Mouse (Mus musculus): ENCODE measurements around the gene Bcl2l1. TPM values are rescaled to one million over a fixed set of nuclear protein-coding genes. Genes with fewer than 3 reads are reported as not detected.

Bcl2l1 gene
- polyA plus RNA-seq, 1 experiment from 2014 or later, result 209 TPM

DNA sequence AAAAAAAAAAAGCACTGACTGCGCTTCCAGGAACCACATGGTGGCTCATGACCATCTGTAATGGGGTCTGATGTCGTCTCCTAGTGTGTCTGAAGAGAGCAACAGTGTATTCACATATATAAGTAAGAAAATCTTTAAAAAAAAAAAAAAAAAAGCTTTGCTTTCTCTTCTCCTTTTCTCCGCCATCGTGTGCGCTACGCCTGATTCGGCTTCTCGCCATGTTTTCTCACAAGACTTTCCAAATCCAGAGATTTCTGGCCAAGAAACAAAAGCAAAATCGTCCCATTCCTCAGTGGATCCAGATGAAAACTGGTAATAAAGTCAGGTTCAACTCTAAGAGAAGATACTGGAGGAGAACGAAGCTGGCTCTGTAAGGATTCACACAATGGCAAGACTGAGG, 29.2 kb downstream of the Bcl2l1 start:
- H3K27ac ChIP-seq (replicated peaks), result 0 out of 2 replicates have a peak overlapping the region, but pooled peaks have one; percentile 59
- WGBS (ENCODE audit: insufficient replicate concordance), result 87% methylated on average over 10 of the region's 10 CpGs

GRCm38 (mm10) chr2:152800762-152801113, 30.8 kb downstream of the Bcl2l1 start:
- Histone ChIP-seq H3K4me1 (replicated peaks) (peaks cover 81% of the 10 kb centered on the region), H3K27ac (replicated peaks) (no peak overlapping the region), H3K4me3 (replicated peaks) (no peak overlapping the region), H3K4me2 (no peak overlapping the region), H3K9me3 (replicated peaks) (no peaks in the 10 kb centered on the region), H3K27me3 (no peaks in the 10 kb centered on the region), H3K36me3 (replicated peaks) (peaks cover 46% of the 10 kb centered on the region), H3K9ac (no peak overlapping the region)
- no peak for ATAC-seq (ENCODE audit: insufficient read depth)

More for the DNA sequence above, 29.2 kb downstream of the Bcl2l1 start:
- H3K9me3 ChIP-seq (replicated peaks), result no peaks in the 10 kb centered on the region
- H3K4me1 ChIP-seq (replicated peaks), result peaks cover 82% of the 10 kb centered on the region
- ATAC-seq (ENCODE audit: insufficient read depth), result no peak
- H3K4me3 ChIP-seq (replicated peaks), result no peak overlapping the region
- no peak overlapping the region for H3K9ac ChIP-seq
- peaks cover 47% of the 10 kb centered on the region for H3K36me3 ChIP-seq (replicated peaks)
- H3K27me3 ChIP-seq, result no peaks in the 10 kb centered on the region
- H3K4me2 ChIP-seq, result no peak overlapping the region

DNA sequence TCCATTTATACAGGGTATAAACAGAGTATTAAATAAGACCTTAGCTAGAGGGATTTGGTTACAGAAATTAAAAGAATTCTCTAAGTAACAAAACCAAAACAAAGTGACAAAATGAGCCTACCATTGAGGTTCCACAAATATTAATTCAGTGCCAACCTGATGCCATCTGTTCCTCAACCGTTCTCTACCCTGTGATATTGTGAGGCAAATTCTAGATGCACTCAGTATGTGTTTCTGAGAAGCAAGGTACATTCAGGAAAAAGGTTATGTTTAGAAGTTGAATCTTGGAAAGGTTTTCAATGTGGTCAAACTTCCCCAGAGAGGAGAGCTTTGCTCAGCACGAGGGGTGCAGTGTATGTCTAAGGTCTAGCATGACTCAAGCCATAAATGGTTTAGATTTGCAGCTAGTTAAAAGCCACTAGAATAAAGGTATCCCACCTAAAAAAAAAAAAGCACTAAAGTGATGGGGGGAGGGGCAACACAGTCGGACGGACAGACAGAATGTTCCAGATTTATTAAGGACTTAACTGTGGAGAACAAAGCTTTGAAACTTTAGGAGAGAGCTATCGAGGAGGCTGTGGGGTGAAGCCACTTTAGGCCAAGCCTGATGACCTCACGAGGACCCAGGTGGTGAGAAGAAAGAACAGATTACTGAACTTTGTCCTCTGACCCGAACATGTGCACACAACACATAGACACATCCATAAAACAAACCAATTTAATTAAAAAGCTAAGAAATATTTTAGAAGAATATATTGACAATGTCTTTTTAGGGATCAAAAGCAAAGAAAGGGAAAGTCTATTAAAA, 31.4 kb downstream of the Bcl2l1 start:
- H3K4me1 ChIP-seq (replicated peaks), result peaks cover 81% of the 10 kb centered on the region

GRCm38 (mm10) chr2:152797589-152797988, 33.9 kb downstream of the Bcl2l1 start:
- no peak overlapping the region for H3K4me2 ChIP-seq
- H3K27ac ChIP-seq (replicated peaks), result peak overlapping the region; percentile 45; the same call in 1 of the 2 replicates
- H3K4me3 ChIP-seq (replicated peaks), result no peak overlapping the region
- H3K27me3 ChIP-seq, result no peaks in the 10 kb centered on the region
- peaks cover 44% of the 10 kb centered on the region for H3K36me3 ChIP-seq (replicated peaks)
- H3K9me3 ChIP-seq (replicated peaks), result no peaks in the 10 kb centered on the region
- no peak for ATAC-seq (ENCODE audit: insufficient read depth)
- peak overlapping the region; percentile 22; the same call in 1 of the 2 replicates for H3K9ac ChIP-seq
- H3K4me1 ChIP-seq (replicated peaks), result peaks cover 81% of the 10 kb centered on the region
- WGBS (ENCODE audit: insufficient replicate concordance), result 78% methylated on average over 1 of the region's 1 CpGs

More for the DNA sequence above, 31.4 kb downstream of the Bcl2l1 start:
- H3K27ac ChIP-seq (replicated peaks), result no peak overlapping the region
- ATAC-seq (ENCODE audit: insufficient read depth), result no peak
- peaks cover 50% of the 10 kb centered on the region for H3K36me3 ChIP-seq (replicated peaks)
- H3K4me2 ChIP-seq, result no peak overlapping the region
- no peak overlapping the region for H3K4me3 ChIP-seq (replicated peaks)
- 67% methylated on average over 7 of the region's 7 CpGs for WGBS (ENCODE audit: insufficient replicate concordance)
- H3K9me3 ChIP-seq (replicated peaks), result no peaks in the 10 kb centered on the region
- H3K27me3 ChIP-seq, result no peaks in the 10 kb centered on the region
- H3K9ac ChIP-seq, result no peak overlapping the region

DNA sequence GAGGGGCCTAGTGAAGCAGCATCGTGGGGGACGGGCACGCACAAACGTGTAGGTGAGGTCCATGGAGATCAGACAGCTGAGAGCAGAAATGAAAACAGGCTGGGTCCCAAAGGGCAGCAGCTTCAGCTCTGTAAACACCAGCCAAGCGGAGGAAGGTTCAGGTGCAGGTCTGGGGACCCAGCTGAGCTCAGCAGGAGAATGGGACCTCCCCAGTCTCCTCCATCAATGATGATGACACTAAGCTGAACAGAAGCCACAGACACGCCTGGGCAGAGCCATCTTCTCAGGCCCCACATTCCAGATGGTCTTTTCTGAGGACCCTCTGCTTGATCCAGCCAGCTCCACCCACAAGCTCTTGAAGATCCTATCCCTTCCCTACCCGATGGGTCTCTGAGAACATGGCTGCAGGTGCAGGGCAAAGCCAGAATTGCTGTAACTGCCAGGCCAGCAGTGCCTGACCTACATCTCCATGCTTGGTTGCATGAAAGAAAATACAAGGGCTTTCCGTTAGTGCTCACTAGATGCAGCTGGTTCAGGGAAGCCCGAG, 37.2 kb downstream of the Bcl2l1 start:
- Histone ChIP-seq H3K9me3 (replicated peaks) (no peaks in the 10 kb centered on the region), H3K4me1 (replicated peaks) (peaks cover 86% of the 10 kb centered on the region), H3K4me2 (0 out of 2 replicates have a peak overlapping the region, but pooled peaks have one; percentile 8), H3K4me3 (replicated peaks) (no peak overlapping the region), H3K9ac (0 out of 2 replicates have a peak overlapping the region, but pooled peaks have one; percentile 2), H3K36me3 (replicated peaks) (peaks cover 42% of the 10 kb centered on the region), H3K27me3 (no peaks in the 10 kb centered on the region), H3K27ac (replicated peaks) (peak overlapping the region; percentile 99)
- no peak for ATAC-seq (ENCODE audit: insufficient read depth)
- 71% methylated on average over 9 of the region's 9 CpGs for WGBS (ENCODE audit: insufficient replicate concordance)

DNA sequence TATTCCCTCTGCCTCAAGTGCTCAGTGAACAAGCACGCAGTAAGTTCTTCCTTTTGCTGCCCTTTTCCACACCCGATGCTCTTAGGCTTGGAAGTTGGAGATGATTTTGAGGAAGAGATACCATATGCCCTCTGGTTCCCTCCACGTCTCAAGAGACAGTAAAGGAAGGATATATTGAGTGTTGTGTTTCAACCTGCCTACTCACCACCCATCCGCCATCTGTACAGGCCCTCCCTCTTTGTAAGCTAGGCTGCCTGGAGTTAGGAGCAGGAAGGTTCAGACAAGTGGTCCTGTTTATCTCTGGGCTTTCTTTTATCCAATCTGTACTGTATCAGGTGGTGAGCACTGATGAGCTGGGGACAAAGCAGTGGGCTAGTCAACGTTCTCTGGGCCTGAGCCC, 38.1 kb downstream of the Bcl2l1 start:
- ATAC-seq (ENCODE audit: insufficient read depth), result no peak
- Histone ChIP-seq H3K4me3 (replicated peaks) (no peak overlapping the region), H3K27ac (replicated peaks) (peak overlapping the region; percentile 99), H3K9me3 (replicated peaks) (no peaks in the 10 kb centered on the region), H3K36me3 (replicated peaks) (peaks cover 37% of the 10 kb centered on the region), H3K4me2 (no peak overlapping the region), H3K9ac (no peak overlapping the region), H3K4me1 (replicated peaks) (peaks cover 93% of the 10 kb centered on the region), H3K27me3 (no peaks in the 10 kb centered on the region)
- 52% methylated on average over 5 of the region's 5 CpGs for WGBS (ENCODE audit: insufficient replicate concordance)

- Histone ChIP-seq H3K36me3 (replicated peaks) (peaks cover 31% of the 10 kb centered on the region), H3K4me2 (no peak overlapping the region), H3K4me1 (replicated peaks) (peaks cover 98% of the 10 kb centered on the region), H3K27me3 (no peaks in the 10 kb centered on the region), H3K9ac (no peak overlapping the region), H3K9me3 (replicated peaks) (no peaks in the 10 kb centered on the region), H3K4me3 (replicated peaks) (no peak overlapping the region), H3K27ac (replicated peaks) (peak overlapping the region; percentile 99)
- no peak for ATAC-seq (ENCODE audit: insufficient read depth)
- 58% methylated on average over 2 of the region's 2 CpGs for WGBS (ENCODE audit: insufficient replicate concordance)
Measured at GRCm38 (mm10) chr2:152792461-152792860, 39.1 kb downstream of the Bcl2l1 start.

DNA sequence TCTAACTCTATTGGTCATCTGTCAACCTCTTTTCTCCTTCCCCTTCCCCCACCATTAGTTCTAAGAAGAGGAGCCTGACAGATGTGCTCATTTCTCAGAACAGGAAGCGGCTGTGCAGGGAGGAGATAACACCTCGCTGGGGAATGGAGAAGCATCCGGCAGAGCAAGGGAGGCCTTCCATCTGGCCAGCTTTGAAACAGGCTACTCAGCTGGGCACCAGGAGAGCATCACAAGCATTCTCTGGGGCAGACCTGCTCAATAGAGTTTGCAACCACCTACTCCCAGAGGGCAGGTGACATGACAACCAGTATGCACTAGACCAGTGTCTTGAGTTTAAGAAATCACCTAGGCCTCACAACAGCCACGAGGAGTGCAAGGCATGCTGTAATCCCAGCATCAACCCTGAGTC, 41.9 kb downstream of the Bcl2l1 start:
- ATAC-seq (ENCODE audit: insufficient read depth), result peak; percentile 91
- Histone ChIP-seq H3K4me1 (replicated peaks) (peaks cover 100% of the 10 kb centered on the region), H3K9me3 (replicated peaks) (no peaks in the 10 kb centered on the region), H3K27me3 (no peaks in the 10 kb centered on the region), H3K36me3 (replicated peaks) (peaks cover 24% of the 10 kb centered on the region), H3K27ac (replicated peaks) (peak overlapping the region; percentile 99), H3K4me3 (replicated peaks) (peak overlapping the region; percentile 47), H3K9ac (peak overlapping the region; percentile 67), H3K4me2 (peak overlapping the region; percentile 86)
- WGBS (ENCODE audit: insufficient replicate concordance), result 3% methylated on average over 4 of the region's 4 CpGs

DNA sequence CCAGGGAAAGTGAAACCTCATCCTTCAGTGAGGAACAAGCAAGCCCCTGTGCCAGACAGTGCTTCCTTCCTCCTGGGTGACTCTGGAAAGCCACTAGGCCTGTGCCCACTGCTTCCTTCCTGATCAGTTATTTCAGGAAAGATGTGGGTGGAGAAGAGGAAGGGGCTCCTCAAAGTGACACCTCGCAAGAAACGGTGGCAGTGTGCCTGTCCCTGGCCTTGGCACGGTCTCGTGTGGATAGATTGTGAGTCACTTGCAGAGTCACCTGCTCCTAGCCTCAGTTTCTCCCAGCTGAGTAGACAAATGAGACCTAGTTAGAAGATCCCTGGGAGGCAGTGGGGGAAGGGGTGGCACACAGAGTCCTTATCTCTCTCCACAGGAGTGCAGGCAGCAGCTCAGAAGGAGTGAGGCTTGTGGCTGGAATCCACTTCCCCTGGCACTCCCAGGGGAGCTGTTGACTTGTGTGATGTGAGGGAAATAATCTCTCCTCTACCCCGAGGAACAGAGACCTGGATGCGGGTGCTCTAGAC, 42.6 kb downstream of the Bcl2l1 start:
- Histone ChIP-seq H3K4me2 (peak overlapping the region; percentile 86), H3K9ac (peak overlapping the region; percentile 67), H3K27me3 (no peaks in the 10 kb centered on the region), H3K4me1 (replicated peaks) (peaks cover 100% of the 10 kb centered on the region), H3K9me3 (replicated peaks) (no peaks in the 10 kb centered on the region), H3K4me3 (replicated peaks) (peak overlapping the region; percentile 47), H3K36me3 (replicated peaks) (peaks cover 19% of the 10 kb centered on the region), H3K27ac (replicated peaks) (peak overlapping the region; percentile 99)
- ATAC-seq (ENCODE audit: insufficient read depth), result peak; percentile 95
- 4% methylated on average over 6 of the region's 6 CpGs for WGBS (ENCODE audit: insufficient replicate concordance)

- H3K4me3 ChIP-seq (replicated peaks), result no peak overlapping the region
- 71% methylated on average over 6 of the region's 6 CpGs for WGBS (ENCODE audit: insufficient replicate concordance)
- no peaks in the 10 kb centered on the region for H3K27me3 ChIP-seq
- H3K27ac ChIP-seq (replicated peaks), result peak overlapping the region; percentile 99
- 0 out of 2 replicates have a peak overlapping the region, but pooled peaks have one; percentile 6 for H3K9ac ChIP-seq
- ATAC-seq (ENCODE audit: insufficient read depth), result no peak
- H3K4me1 ChIP-seq (replicated peaks), result peaks cover 100% of the 10 kb centered on the region
- peak overlapping the region; percentile 86; the same call in 1 of the 2 replicates for H3K4me2 ChIP-seq
- H3K9me3 ChIP-seq (replicated peaks), result no peaks in the 10 kb centered on the region
- peaks cover 25% of the 10 kb centered on the region for H3K36me3 ChIP-seq (replicated peaks)
Measured at GRCm38 (mm10) chr2:152787543-152787942, 44.0 kb downstream of the Bcl2l1 start.

GRCm38 (mm10) chr2:152787136-152787535, 44.4 kb downstream of the Bcl2l1 start:
- Histone ChIP-seq H3K27ac (replicated peaks) (peak overlapping the region; percentile 99), H3K27me3 (no peaks in the 10 kb centered on the region), H3K9ac (no peak overlapping the region), H3K4me3 (replicated peaks) (no peak overlapping the region), H3K4me2 (no peak overlapping the region; the same call in 1 of the 2 replicates), H3K36me3 (replicated peaks) (peaks cover 28% of the 10 kb centered on the region), H3K4me1 (replicated peaks) (peaks cover 100% of the 10 kb centered on the region), H3K9me3 (replicated peaks) (no peaks in the 10 kb centered on the region)
- 75% methylated on average over 2 of the region's 2 CpGs for WGBS (ENCODE audit: insufficient replicate concordance)
- no peak for ATAC-seq (ENCODE audit: insufficient read depth)

Measured in liver, embryonic 15.5 days (tissue).